ENCODE assay signal across 8 mouse cellular contexts in the genomic region with DNA sequence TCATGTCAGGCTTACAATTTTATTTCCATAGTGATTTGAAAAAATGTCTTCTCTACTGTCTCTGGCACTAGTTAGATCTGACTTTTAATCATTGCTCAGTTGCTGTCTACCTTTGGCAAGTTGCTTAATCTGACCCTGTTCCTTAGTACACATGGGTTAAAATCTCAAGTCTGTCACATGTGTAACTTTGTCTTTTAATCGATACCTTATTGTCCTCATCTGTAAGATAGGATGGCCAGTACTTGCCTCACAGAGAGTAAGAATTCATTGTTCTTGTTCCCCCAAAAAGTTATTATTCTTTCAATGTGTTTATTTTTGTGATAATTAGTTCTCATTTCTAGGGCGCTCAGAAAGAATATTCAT. TPM values are rescaled to one million over a fixed set of nuclear protein-coding genes. Genes with fewer than 3 reads are reported as not detected.
DNase-seq lines count a peak whose midpoint lies in the region; ATAC-seq and TF ChIP-seq lines count a peak whose summit lies in the region.

No protein-coding gene starts in this region.

- peaks cover 16% of the 10 kb centered on the region for H3K36me3 ChIP-seq in erythroblast, embryonic 14.5 days (ENCODE audit: control insufficient read depth)
- no peaks in the 10 kb centered on the region for H3K36me3 ChIP-seq in spleen, adult 2 months (ENCODE audit: control insufficient read depth, insufficient read depth, low read length)
- H3K36me3 ChIP-seq in liver, embryonic 12.5 days: peaks cover 15% of the 10 kb centered on the region

- DNase-seq in spleen, adult 2 months (ENCODE audit: low read depth in 1 of 2, low spot score in 2 of 2): no peak
- DNase-seq in spleen, adult 12 weeks (ENCODE audit: low spot score): no peak
- DNase-seq in urinary bladder, adult 18-20 months (ENCODE audit: low spot score in 2 of 2): no peak
- no peak for DNase-seq in gastrocnemius, adult 8-10 months (ENCODE audit: low spot score in 2 of 2)
- no peak for DNase-seq in cerebellum, postnatal 10 days

- TF ChIP-seq POLR2A in spleen, adult 2 months (IDR thresholded peaks at IDR 0.05; ENCODE audit: low read depth, low read length): no peak

- no peak for ATAC-seq in erythroblast, adult 5-6 weeks (replicated peaks; ENCODE audit: low FRiP score, poor library complexity, severe bottlenecking)
- ATAC-seq in liver, embryonic 12.5 days: no peak

- H3K27me3 ChIP-seq in erythroblast, embryonic 14.5 days (ENCODE audit: control insufficient read depth): no peaks in the 10 kb centered on the region
- H3K27me3 ChIP-seq in spleen, adult 2 months (ENCODE audit: control insufficient read depth, insufficient read depth, low read length): no peaks in the 10 kb centered on the region
- no peaks in the 10 kb centered on the region for H3K27me3 ChIP-seq in liver, embryonic 12.5 days (replicated peaks)

- H3K9me3 ChIP-seq in erythroblast, embryonic 14.5 days (ENCODE audit: control insufficient read depth, low read length): no peaks in the 10 kb centered on the region
- no peaks in the 10 kb centered on the region for H3K9me3 ChIP-seq in liver, embryonic 12.5 days (replicated peaks)

- no peak for TF ChIP-seq CTCF in spleen, adult 2 months (IDR thresholded peaks at IDR 0.05; ENCODE audit: extremely low read depth, insufficient read depth, insufficient read length, insufficient replicate concordance)

- 26% methylated on average over 2 of the region's 2 CpGs for WGBS in spleen, adult 2 months
- 35% methylated on average over 2 of the region's 2 CpGs for WGBS in liver, embryonic 12.5 days (ENCODE audit: insufficient replicate concordance)

- H3K4me1 ChIP-seq in erythroblast, embryonic 14.5 days (ENCODE audit: control insufficient read depth): peaks cover 43% of the 10 kb centered on the region
- peaks cover 8% of the 10 kb centered on the region; the same call in 1 of the 2 replicates for H3K4me1 ChIP-seq in spleen, adult 2 months (ENCODE audit: control insufficient read depth, insufficient read depth, insufficient read length)
- H3K4me1 ChIP-seq in liver, embryonic 12.5 days: peaks cover 36% of the 10 kb centered on the region

- H3K27ac ChIP-seq in spleen, adult 2 months (ENCODE audit: insufficient read depth, low read length): peak overlapping the region; percentile 91; the same call in 1 of the 2 replicates
- H3K27ac ChIP-seq in liver, embryonic 12.5 days: peak overlapping the region; percentile 95

- peak overlapping the region; percentile 92 for H3K4me3 ChIP-seq in erythroblast, embryonic 14.5 days (replicated peaks)
- peak overlapping the region; percentile 68; the same call in 1 of the 2 replicates for H3K4me3 ChIP-seq in spleen, adult 2 months (ENCODE audit: extremely low read depth, insufficient read depth, insufficient read length)
- peak overlapping the region; percentile 97 for H3K4me3 ChIP-seq in liver, embryonic 12.5 days

- H3K9ac ChIP-seq in liver, embryonic 12.5 days: peak overlapping the region; percentile 74

- peak overlapping the region; percentile 73 for H3K4me2 ChIP-seq in liver, embryonic 12.5 days

RNA-seq across cellular contexts. Expression of a gene that starts 1.0 kb away (rescaled TPM):
- polyA plus RNA-seq in erythroblast, embryonic 14.5 days (2012): 0.37 and 0.40 TPM in 2 replicates
- total RNA-seq in erythroblast, adult 5-6 weeks (2015; ENCODE audit: low replicate concordance): 51.0 and 65.5 TPM in 2 replicates
- 41.8 and 47.2 TPM in 2 replicates for total RNA-seq in erythroblast, adult 5-6 weeks (2017; ENCODE audit: low replicate concordance)
- polyA plus RNA-seq in spleen, adult 2 months (2012; rRNA removed): 24.2 and 26.9 TPM in 2 replicates
- 5.1 and 6.0 TPM in 2 replicates for polyA plus RNA-seq in liver, embryonic 12.5 days (2016; fragmentation: Nextera tagmentation; extraction: Ambion mirVana)
- total RNA-seq in gastrocnemius, adult 8-10 months (2022): 10 to 100 TPM; 55.0 to 69.8 (median 62.6) TPM

RNA-seq across cellular contexts. Expression of a gene that starts 27.0 kb away (rescaled TPM):
- polyA plus RNA-seq in erythroblast, embryonic 14.5 days (2012): 1.1 and 1.3 TPM in 2 replicates
- 2.9 and 18.4 TPM in 2 replicates for total RNA-seq in erythroblast, adult 5-6 weeks (2015; ENCODE audit: low replicate concordance)
- 4.5 and 6.1 TPM in 2 replicates for total RNA-seq in erythroblast, adult 5-6 weeks (2017; ENCODE audit: low replicate concordance)
- polyA plus RNA-seq in spleen, adult 2 months (2012; rRNA removed): 155 and 178 TPM in 2 replicates
- polyA plus RNA-seq in liver, embryonic 12.5 days (2016; fragmentation: Nextera tagmentation; extraction: Ambion mirVana): 3.0 and 3.4 TPM in 2 replicates
- total RNA-seq in gastrocnemius, adult 8-10 months (2022): 100 to 1,000 TPM in 1 of 4 experiments, 10 to 100 TPM in 3; 76.0 to 106 (median 85.8) TPM

RNA-seq across cellular contexts. Expression of a gene that starts 38.0 kb away (rescaled TPM):
- polyA plus RNA-seq in erythroblast, embryonic 14.5 days (2012): 2.9 and 3.3 TPM in 2 replicates
- total RNA-seq in erythroblast, adult 5-6 weeks (2015; ENCODE audit: low replicate concordance): 14.2 and 17.5 TPM in 2 replicates
- total RNA-seq in erythroblast, adult 5-6 weeks (2017; ENCODE audit: low replicate concordance): 2.4 and 4.4 TPM in 2 replicates
- 103 and 105 TPM in 2 replicates for polyA plus RNA-seq in spleen, adult 2 months (2012; rRNA removed)
- 8.2 and 9.4 TPM in 2 replicates for polyA plus RNA-seq in liver, embryonic 12.5 days (2016; fragmentation: Nextera tagmentation; extraction: Ambion mirVana)
- total RNA-seq in gastrocnemius, adult 8-10 months (2022): 10 to 100 TPM; 15.3 to 21.7 (median 16.5) TPM

RNA-seq across cellular contexts. Expression of a gene that starts 44.0 kb away (rescaled TPM):
- 0.20 and 0.21 TPM in 2 replicates for polyA plus RNA-seq in erythroblast, embryonic 14.5 days (2012)
- total RNA-seq in erythroblast, adult 5-6 weeks (2015; ENCODE audit: low replicate concordance): 2.5 and 10.6 TPM in 2 replicates
- 8.7 and 9.5 TPM in 2 replicates for total RNA-seq in erythroblast, adult 5-6 weeks (2017; ENCODE audit: low replicate concordance)
- polyA plus RNA-seq in spleen, adult 2 months (2012; rRNA removed): 40.5 and 43.3 TPM in 2 replicates
- polyA plus RNA-seq in liver, embryonic 12.5 days (2016; fragmentation: Nextera tagmentation; extraction: Ambion mirVana): 30.7 and 33.1 TPM in 2 replicates
- 10 to 100 TPM; 37.8 to 46.4 (median 43.6) TPM for total RNA-seq in gastrocnemius, adult 8-10 months (2022)

RNA-seq across cellular contexts. Expression of a gene that starts 48.7 kb away (rescaled TPM):
- not detected in 2 replicates for polyA plus RNA-seq in erythroblast, embryonic 14.5 days (2012)
- not detected in 2 replicates for total RNA-seq in erythroblast, adult 5-6 weeks (2015; ENCODE audit: low replicate concordance)
- total RNA-seq in erythroblast, adult 5-6 weeks (2017; ENCODE audit: low replicate concordance): not detected in 2 replicates
- polyA plus RNA-seq in spleen, adult 2 months (2012; rRNA removed): 0.21 and 0.56 TPM in 2 replicates
- polyA plus RNA-seq in liver, embryonic 12.5 days (2016; fragmentation: Nextera tagmentation; extraction: Ambion mirVana): 0.56 and 0.66 TPM in 2 replicates
- not detected for total RNA-seq in gastrocnemius, adult 8-10 months (2022)

Comparison
In these comparisons a context has a peak if more than half of its experiments do, and no peak if none do; other contexts are left out.
1. RNA of a gene that starts 27.0 kb away (polyA plus RNA-seq): 155 to 178 TPM in spleen, adult 2 months; 3.0 to 3.4 TPM in liver, embryonic 12.5 days and 1.1 to 1.3 TPM in erythroblast, embryonic 14.5 days; every median in the first group is over 10 times any median in the second.
2. Peak in every context shown above with its lines, with median percentiles within 50 percentile points of each other: H3K4me3 ChIP-seq.